Mouse (Mus musculus): ENCODE measurements at regions not wholly inside any gene's neighbourhood (a gene's known extent, or its start where the extent isn't known, plus 50 kb on each side); places are given as distances from the start of the nearest gene placed in this dataset.

- no peak for TF ChIP-seq MXI1 (IDR thresholded peaks at IDR 0.05; ENCODE audit: low read depth, low read length)
- TF ChIP-seq CTCF (conservative IDR thresholded peaks at IDR 0.05 in 1 of 2, IDR thresholded peaks at IDR 0.05 in 1 of 2; ENCODE audit: low read depth in 2 of 2, low read length in 2 of 2): no peak
- TF ChIP-seq ZNF384 (IDR thresholded peaks at IDR 0.05; ENCODE audit: low read depth, low read length): no peak
- no peak for TF ChIP-seq ETS1 (conservative IDR thresholded peaks at IDR 0.05; ENCODE audit: low read depth, low read length)
- TF ChIP-seq TCF12 (IDR thresholded peaks at IDR 0.05; ENCODE audit: low read depth, low read length): no peak
- no peak for TF ChIP-seq USF1 (IDR thresholded peaks at IDR 0.05; ENCODE audit: low read depth, low read length)
- TF ChIP-seq JUN (IDR thresholded peaks at IDR 0.05; ENCODE audit: insufficient read depth, low read depth, low read length): no peak
- no peak for TF ChIP-seq POLR2A (IDR thresholded peaks at IDR 0.05; ENCODE audit: low read depth, low read length)
- no peak for TF ChIP-seq POLR2AphosphoS2 (IDR thresholded peaks at IDR 0.05; ENCODE audit: low read depth, low read length)
- TF ChIP-seq MAX (IDR thresholded peaks at IDR 0.05; ENCODE audit: low read length): no peak
Measured at GRCm38 (mm10) chr10:54269785-54270184, 193.4 kb upstream of the Man1a start.
